ENCODE assay signal across 22 mouse cellular contexts in the genomic region with DNA sequence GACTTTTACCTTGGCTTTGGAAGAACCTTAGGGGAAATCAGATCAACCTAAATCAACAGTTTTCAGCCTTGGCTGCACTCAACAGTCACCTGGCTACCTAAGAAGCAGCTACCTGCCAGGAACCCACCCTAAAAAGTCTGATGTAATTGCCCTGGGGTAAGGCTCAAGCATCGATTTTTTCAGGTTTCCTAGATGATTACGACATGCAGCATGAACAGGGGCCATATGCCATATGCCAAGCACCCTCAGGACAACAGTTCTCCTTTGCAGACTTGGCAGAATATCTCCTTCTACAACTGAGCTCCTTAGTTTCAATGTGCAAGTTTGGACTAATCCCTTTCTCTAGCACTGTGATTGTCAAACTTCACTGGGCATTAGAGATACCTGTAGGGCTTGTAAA.
DNase-seq lines count a peak whose midpoint lies in the region; ATAC-seq and TF ChIP-seq lines count a peak whose summit lies in the region.
"Had no signal": no experiment of that assay in that cellular context is flagged by ENCODE, and none has a peak within 500 bp of the region (broad histone marks: within the 10 kb centered on the region; RNA-seq: fewer than 3 reads in every experiment).

No protein-coding gene starts in this region.

- no peak overlapping the region for H3K4me2 ChIP-seq in liver, postnatal 0 days (ENCODE audit: low read depth, low read length)
- H3K4me2 ChIP-seq in intestine, embryonic 16.5 days (ENCODE audit: low read depth, low read length): no peak overlapping the region
- no peak overlapping the region for H3K4me2 ChIP-seq in kidney, embryonic 16.5 days (replicated peaks; ENCODE audit: low read depth, low read length)

- no peak overlapping the region for H3K4me3 ChIP-seq in liver, adult 2 months (ENCODE audit: insufficient read depth, low read depth, low read length)
- no peak overlapping the region for H3K4me3 ChIP-seq in liver, postnatal 0 days (ENCODE audit: low read depth, low read length)
- no peak overlapping the region for H3K4me3 ChIP-seq in embryonic fibroblast, embryonic 13.5 days (ENCODE audit: insufficient read depth, low read length)
- no peak overlapping the region for H3K4me3 ChIP-seq in intestine, embryonic 16.5 days (ENCODE audit: low read length)
- H3K4me3 ChIP-seq in kidney, embryonic 16.5 days (ENCODE audit: low read length): no peak overlapping the region

- no peak for TF ChIP-seq CTCF in liver, adult 2 months (IDR thresholded peaks at IDR 0.05; ENCODE audit: low read depth, low read length)
- TF ChIP-seq CTCF in liver, postnatal 0 days (IDR thresholded peaks at IDR 0.05; ENCODE audit: low read depth): no peak
- no peak for TF ChIP-seq CTCF in embryonic fibroblast, embryonic 13.5 days (IDR thresholded peaks at IDR 0.05; ENCODE audit: borderline replicate concordance, insufficient read depth, low read length)

- TF ChIP-seq EP300 in liver, postnatal 0 days (IDR thresholded peaks at IDR 0.05; ENCODE audit: low read depth): no peak

- H3K27me3 ChIP-seq in liver, adult 2 months (ENCODE audit: control insufficient read depth, insufficient read depth, low read length): no peaks in the 10 kb centered on the region
- no peaks in the 10 kb centered on the region for H3K27me3 ChIP-seq in liver, postnatal 0 days (ENCODE audit: insufficient read depth, low read length)
- H3K27me3 ChIP-seq in intestine, embryonic 16.5 days (replicated peaks; ENCODE audit: control insufficient read depth, insufficient read depth, low read length): no peaks in the 10 kb centered on the region
- no peaks in the 10 kb centered on the region for H3K27me3 ChIP-seq in kidney, embryonic 16.5 days (ENCODE audit: insufficient read depth, low read length)
- H3K27me3 ChIP-seq: CH12.LX, Patski had no signal

- TF ChIP-seq POLR2A in liver, adult 2 months (IDR thresholded peaks at IDR 0.05; ENCODE audit: extremely low read depth, insufficient read depth, low read length): no peak
- no peak for TF ChIP-seq POLR2A in embryonic fibroblast, embryonic 13.5 days (IDR thresholded peaks at IDR 0.05; ENCODE audit: low read depth, low read length)

- no peaks in the 10 kb centered on the region; the same call in 1 of the 2 replicates for H3K4me1 ChIP-seq in liver, adult 2 months (ENCODE audit: control insufficient read depth, insufficient read depth, low read length)
- no peaks in the 10 kb centered on the region for H3K4me1 ChIP-seq in liver, postnatal 0 days (ENCODE audit: insufficient read depth)
- H3K4me1 ChIP-seq in embryonic fibroblast, embryonic 13.5 days (ENCODE audit: control insufficient read depth, insufficient read depth, low read length): peaks cover 4% of the 10 kb centered on the region; the same call in 1 of the 2 replicates
- H3K4me1 ChIP-seq in intestine, embryonic 16.5 days (ENCODE audit: control insufficient read depth, insufficient read depth, low read length): no peaks in the 10 kb centered on the region
- H3K4me1 ChIP-seq in kidney, embryonic 16.5 days (ENCODE audit: insufficient read depth, low read length): no peaks in the 10 kb centered on the region

- no peak overlapping the region for H3K9ac ChIP-seq in liver, adult 2 months (ENCODE audit: low read depth, low read length)
- no peak overlapping the region for H3K9ac ChIP-seq in liver, postnatal 0 days (replicated peaks)
- no peak overlapping the region for H3K9ac ChIP-seq in intestine, embryonic 16.5 days (ENCODE audit: low read depth, low read length)
- H3K9ac ChIP-seq in kidney, embryonic 16.5 days (replicated peaks; ENCODE audit: low read length): no peak overlapping the region

- no peak overlapping the region for H3K27ac ChIP-seq in liver, adult 2 months (replicated peaks; ENCODE audit: insufficient read depth, low read depth, low read length)
- no peak overlapping the region for H3K27ac ChIP-seq in liver, postnatal 0 days (ENCODE audit: low read depth)
- H3K27ac ChIP-seq in embryonic fibroblast, embryonic 13.5 days (ENCODE audit: insufficient read depth, low read length): 0 out of 2 replicates have a peak overlapping the region, but pooled peaks have one; percentile 26
- H3K27ac ChIP-seq in intestine, embryonic 16.5 days (ENCODE audit: low read length): no peak overlapping the region
- no peak overlapping the region for H3K27ac ChIP-seq in kidney, embryonic 16.5 days (ENCODE audit: low read length)

- WGBS in liver, adult 2 months: 53% methylated on average over 2 of the region's 2 CpGs
- WGBS in liver, postnatal 0 days (ENCODE audit: insufficient replicate concordance): 61% methylated on average over 2 of the region's 2 CpGs
- 66% methylated on average over 2 of the region's 2 CpGs for WGBS in intestine, embryonic 16.5 days
- WGBS in kidney, embryonic 16.5 days: 72% methylated on average over 2 of the region's 2 CpGs

- H3K36me3 ChIP-seq in liver, adult 2 months (ENCODE audit: control insufficient read depth, insufficient read depth, low read length): no peaks in the 10 kb centered on the region
- H3K36me3 ChIP-seq in liver, postnatal 0 days (replicated peaks; ENCODE audit: insufficient read depth, low read length): no peaks in the 10 kb centered on the region
- H3K36me3 ChIP-seq in intestine, embryonic 16.5 days (ENCODE audit: control insufficient read depth, insufficient read depth, low read length): no peaks in the 10 kb centered on the region
- no peaks in the 10 kb centered on the region for H3K36me3 ChIP-seq in kidney, embryonic 16.5 days (ENCODE audit: insufficient read depth, low read length)
- H3K36me3 ChIP-seq: G1E had no signal

- H3K79me2 ChIP-seq in liver, adult 2 months (ENCODE audit: control insufficient read depth, insufficient read depth, low read length): no peaks in the 10 kb centered on the region

- DNase-seq in liver, adult 2 months (ENCODE audit: extremely low read depth, low read depth, low spot score): peak; percentile 46
- DNase-seq in liver, postnatal 0 days: no peak
- DNase-seq in fat pad, adult 2 months (ENCODE audit: extremely low read depth, low read depth, low spot score): peak; percentile 75
- DNase-seq in gonadal fat pad, adult 2 months (ENCODE audit: low read depth): peak; percentile 71
- DNase-seq in gastrocnemius, adult 18-20 months (ENCODE audit: low spot score): no peak
- DNase-seq: adrenal gland, adult 2 months; adrenal gland, adult 8-10 months; adrenal gland, postnatal 10 days; adrenal gland, postnatal 14 days; adrenal gland, postnatal 25 days; adrenal gland, postnatal 36 days; B cell, adult 2 months; cerebellum, adult 11 months; cerebellum, adult 11-12 months had no signal

- no peaks in the 10 kb centered on the region for H3K9me3 ChIP-seq in liver, postnatal 0 days (ENCODE audit: low read length)
- no peaks in the 10 kb centered on the region for H3K9me3 ChIP-seq in intestine, embryonic 16.5 days (ENCODE audit: control insufficient read depth, low read length)
- H3K9me3 ChIP-seq in kidney, embryonic 16.5 days (ENCODE audit: low read length): no peaks in the 10 kb centered on the region
- H3K9me3 ChIP-seq: G1E had no signal

- ATAC-seq in liver, postnatal 0 days: no peak
- no peak for ATAC-seq in intestine, embryonic 16.5 days
- no peak for ATAC-seq in kidney, embryonic 16.5 days (ENCODE audit: low FRiP score, low TSS enrichment)
- ATAC-seq: activated CD4-positive, CD25-positive, alpha-beta regulatory T cell, adult 4 months; CD4-positive, CD25-positive, alpha-beta regulatory T cell, adult 4 months; Patski had no signal

Comparison
In these comparisons a context has a peak if more than half of its experiments do, and no peak if none do; other contexts are left out.
1. DNase-seq: peak in liver, adult 2 months (single experiment), fat pad, adult 2 months (single experiment) and gonadal fat pad, adult 2 months (single experiment); none in liver, postnatal 0 days (single experiment) and gastrocnemius, adult 18-20 months (single experiment).